Mouse (Mus musculus) urinary bladder, postnatal 14 days (tissue): ENCODE data around the gene Epb41l1.

Experiments used
- DNase-seq: peaks from one replicate; pipeline ENCODE4 v3.0.0; 2021; ENCODE audit warnings: low spot score

The Epb41l1 gene

GRCm38 (mm10) chr2:156457343-156457717 is 36.6 kb downstream of the Epb41l1 start:
- peak; percentile 61 for DNase-seq

GRCm38 (mm10) chr2:156460470-156460869 is 39.8 kb downstream of the Epb41l1 start:
- peak; percentile 74 for DNase-seq

- peak; percentile 55 for DNase-seq
These were observed 41.7 kb downstream of the Epb41l1 start for GRCm38 (mm10) chr2:156462154-156463029.

- no peak for DNase-seq
These were observed 43.7 kb downstream of the Epb41l1 start for GRCm38 (mm10) chr2:156464416-156464815.

GRCm38 (mm10) chr2:156467538-156467937 is 46.8 kb downstream of the Epb41l1 start:
- no peak for DNase-seq

GRCm38 (mm10) chr2:156468890-156469289 is 48.2 kb downstream of the Epb41l1 start:
- no peak for DNase-seq

- no peak for DNase-seq
These were observed 48.8 kb downstream of the Epb41l1 start for GRCm38 (mm10) chr2:156469508-156469907.

GRCm38 (mm10) chr2:156470938-156471337 is 50.2 kb downstream of the Epb41l1 start:
- DNase-seq = no peak

- DNase-seq = no peak
These were observed 51.6 kb downstream of the Epb41l1 start for GRCm38 (mm10) chr2:156472336-156472735.

GRCm38 (mm10) chr2:156473696-156474095 is 53.0 kb downstream of the Epb41l1 start:
- DNase-seq = no peak

GRCm38 (mm10) chr2:156474111-156474510 is 53.4 kb downstream of the Epb41l1 start:
- DNase-seq = no peak

- DNase-seq = peak; percentile 85
These were observed 54.2 kb downstream of the Epb41l1 start for GRCm38 (mm10) chr2:156474891-156475284.

- DNase-seq = peak; percentile 74
These were observed 54.8 kb downstream of the Epb41l1 start for GRCm38 (mm10) chr2:156475285-156476110.

GRCm38 (mm10) chr2:156476111-156476747 is 55.5 kb downstream of the Epb41l1 start:
- DNase-seq = no peak

- no peak for DNase-seq
These were observed 56.0 kb downstream of the Epb41l1 start for GRCm38 (mm10) chr2:156476748-156477151.

GRCm38 (mm10) chr2:156478046-156478690 is 57.5 kb downstream of the Epb41l1 start:
- DNase-seq = no peak

- DNase-seq = no peak
These were observed 59.1 kb downstream of the Epb41l1 start for GRCm38 (mm10) chr2:156479833-156480232.

- DNase-seq = no peak
These were observed 59.6 kb downstream of the Epb41l1 start for GRCm38 (mm10) chr2:156480267-156480666.

- peak; percentile 67 for DNase-seq
These were observed 61.6 kb downstream of the Epb41l1 start for GRCm38 (mm10) chr2:156482299-156482698.

- no peak for DNase-seq
These were observed 62.1 kb downstream of the Epb41l1 start for GRCm38 (mm10) chr2:156482764-156483163.

- DNase-seq = no peak
These were observed 62.5 kb downstream of the Epb41l1 start for GRCm38 (mm10) chr2:156483204-156483603.
